Mouse (Mus musculus) kidney, adult 18-20 months (tissue): ENCODE measurements around the gene Fdxr.

Experiments used
- DNase-seq: peaks from one replicate; pipeline ENCODE4 v3.0.0; 2021

The Fdxr gene

DNA sequence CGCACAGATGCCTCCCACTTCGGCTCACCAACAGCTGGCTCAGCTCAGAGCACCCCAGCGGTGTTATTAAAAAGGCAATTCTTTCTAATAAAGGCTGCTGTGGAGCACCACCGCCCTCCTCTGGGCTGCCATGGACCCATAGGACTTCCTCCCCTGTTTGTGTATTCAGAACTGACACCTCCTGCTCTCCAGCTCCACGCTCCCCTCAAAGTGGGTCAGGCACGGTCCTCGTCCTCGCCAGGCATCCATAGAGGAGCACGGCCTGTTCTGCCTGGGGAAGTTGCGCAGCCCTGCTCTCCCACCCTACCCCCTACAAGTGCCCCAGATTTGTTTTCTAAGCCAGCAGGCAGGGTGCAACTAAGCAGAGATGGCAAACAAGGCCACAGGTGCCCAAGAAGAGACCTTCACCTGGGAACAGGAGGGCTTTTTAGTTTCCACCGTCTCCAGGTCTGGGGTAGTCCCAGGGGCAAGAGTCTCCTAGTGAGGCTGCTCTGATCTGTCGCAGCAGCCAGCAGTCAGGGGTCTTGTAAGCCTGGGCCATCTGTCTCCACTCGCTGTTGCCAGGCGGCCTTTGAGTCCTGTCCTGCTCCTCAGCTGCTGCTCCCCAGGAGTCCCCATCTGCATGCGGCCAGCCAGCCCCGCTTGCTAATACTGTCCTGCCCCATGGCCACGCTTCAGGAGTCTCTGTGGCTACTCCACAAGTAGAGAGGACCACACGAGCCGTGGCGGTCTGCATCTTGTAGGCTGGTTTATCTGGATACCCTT, 43.1 kb downstream of the Fdxr start:
- DNase-seq: no peak

DNA sequence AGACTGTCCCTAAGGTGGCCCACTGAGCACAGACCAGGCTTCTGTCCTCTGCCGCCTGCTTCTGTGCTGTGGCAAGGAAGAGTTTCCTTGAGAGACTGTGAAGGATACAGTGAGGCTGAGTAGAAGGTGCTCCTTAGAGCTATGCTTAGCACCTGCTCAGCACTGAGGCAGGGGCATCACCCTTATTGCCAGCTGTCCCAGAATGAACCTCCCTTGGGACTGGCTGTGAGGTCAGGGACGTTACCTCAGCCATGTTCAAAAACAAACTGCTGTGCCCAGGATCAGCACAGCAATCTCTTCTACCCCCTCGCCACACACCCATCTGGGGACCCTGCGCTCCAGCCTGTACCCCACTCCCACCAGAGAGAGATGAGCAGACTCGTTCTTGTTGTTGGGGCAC, 44.0 kb downstream of the Fdxr start:
- no peak for DNase-seq

DNA sequence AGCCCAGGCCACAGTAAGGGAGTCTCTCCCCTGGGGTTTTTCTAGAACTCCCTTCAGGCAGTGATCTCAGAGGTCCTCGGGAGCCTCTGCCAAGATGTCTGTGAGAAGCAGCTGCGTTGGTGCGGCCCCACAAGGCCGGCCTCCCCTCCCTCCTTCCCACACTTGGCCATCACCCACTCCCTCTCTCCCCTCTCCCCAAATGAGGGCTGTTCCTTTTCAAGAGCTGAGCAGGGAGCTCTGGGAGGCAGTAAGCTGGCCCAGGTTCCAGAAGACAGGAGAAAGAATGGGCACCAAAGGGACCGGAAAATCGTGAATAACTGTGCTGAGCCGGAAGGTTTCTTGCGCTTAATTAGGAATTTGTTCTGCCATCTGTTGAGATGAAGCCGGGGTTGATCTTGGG, 44.9 kb downstream of the Fdxr start:
- DNase-seq: no peak

GRCm38 (mm10) chr11:115231168-115231915, 45.5 kb downstream of the Fdxr start:
- peak; percentile 40 for DNase-seq

GRCm38 (mm10) chr11:115229021-115229930, 47.6 kb downstream of the Fdxr start:
- DNase-seq: no peak

GRCm38 (mm10) chr11:115228430-115228829, 48.4 kb downstream of the Fdxr start:
- no peak for DNase-seq

GRCm38 (mm10) chr11:115227640-115228039, 49.2 kb downstream of the Fdxr start:
- DNase-seq: no peak

DNA sequence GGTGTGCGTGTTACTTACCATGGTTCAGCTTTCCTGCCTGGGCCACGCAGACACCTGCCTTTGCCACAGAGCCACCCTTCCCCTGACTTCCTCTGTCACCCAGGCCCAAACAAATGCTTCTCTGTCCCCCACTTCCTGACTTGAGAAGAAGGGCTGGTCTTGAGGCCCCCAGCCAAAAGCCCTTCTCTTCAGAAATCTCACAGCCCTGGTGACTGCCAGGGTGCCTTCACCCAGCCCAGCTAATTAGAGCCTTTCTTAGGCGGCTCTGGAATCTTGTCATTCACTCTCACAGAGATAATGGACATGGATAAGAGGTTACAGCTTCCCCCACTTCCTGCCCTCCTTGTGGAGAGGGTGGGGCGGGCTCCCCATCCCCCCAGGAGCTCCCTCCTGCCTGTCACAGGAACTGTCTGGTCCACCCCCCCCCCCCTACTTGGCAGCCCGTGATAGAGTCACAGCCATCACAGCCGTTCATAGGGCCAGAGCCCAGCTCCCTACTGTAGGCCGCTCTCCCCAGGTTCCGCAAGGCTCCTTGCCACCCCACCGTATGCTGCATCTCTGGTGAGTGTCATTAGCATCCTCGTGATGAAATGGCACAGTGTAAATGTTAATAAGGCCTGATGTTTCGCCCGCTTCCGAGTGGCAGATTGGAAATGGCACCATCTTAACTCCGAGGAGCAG, 49.9 kb downstream of the Fdxr start:
- DNase-seq: no peak

DNA sequence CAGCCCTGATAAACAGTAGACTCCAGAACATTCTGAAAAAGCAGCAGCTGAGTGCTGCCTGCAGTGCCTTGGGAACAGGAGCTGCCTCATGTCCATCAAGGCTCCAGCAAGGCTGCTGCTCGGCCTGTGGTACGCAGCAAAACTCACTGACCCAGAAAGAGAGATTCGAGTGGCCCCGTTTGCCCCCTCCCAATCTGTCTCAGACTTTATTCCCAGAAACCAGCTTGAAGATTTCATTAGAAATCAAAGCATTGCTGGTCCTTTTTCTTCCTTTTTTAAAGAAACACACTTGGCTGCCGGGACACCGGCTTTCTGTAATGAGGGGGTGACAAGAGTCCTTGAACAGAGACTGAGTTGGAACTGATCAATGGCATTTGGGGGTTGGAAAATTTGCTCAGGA, 51.5 kb downstream of the Fdxr start:
- DNase-seq: no peak

- DNase-seq: peak; percentile 47
Observed at GRCm38 (mm10) chr11:115224889-115225288, 52.0 kb downstream of the Fdxr start.

- no peak for DNase-seq
Observed at GRCm38 (mm10) chr11:115223877-115224276, 53.0 kb downstream of the Fdxr start.

DNA sequence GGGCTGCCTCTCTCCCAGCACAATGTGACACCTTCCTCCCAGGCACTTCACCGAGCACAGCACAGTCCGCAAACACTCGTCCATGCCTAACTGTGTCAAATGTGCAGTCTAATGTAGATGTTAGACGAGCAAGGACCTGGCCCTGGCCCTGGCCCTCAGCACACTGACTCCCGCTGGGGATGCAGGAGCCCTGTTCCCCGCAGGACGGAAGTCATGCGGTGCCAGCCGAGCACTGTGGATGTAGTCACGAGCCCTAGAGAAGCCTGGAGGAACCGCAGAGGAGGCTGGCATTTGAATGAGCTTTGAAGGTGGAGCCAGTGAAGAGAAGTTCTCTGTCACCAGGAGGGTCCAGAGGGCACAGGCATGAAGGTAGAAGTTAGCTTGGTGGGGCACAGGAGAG, 53.4 kb downstream of the Fdxr start:
- DNase-seq: no peak

DNA sequence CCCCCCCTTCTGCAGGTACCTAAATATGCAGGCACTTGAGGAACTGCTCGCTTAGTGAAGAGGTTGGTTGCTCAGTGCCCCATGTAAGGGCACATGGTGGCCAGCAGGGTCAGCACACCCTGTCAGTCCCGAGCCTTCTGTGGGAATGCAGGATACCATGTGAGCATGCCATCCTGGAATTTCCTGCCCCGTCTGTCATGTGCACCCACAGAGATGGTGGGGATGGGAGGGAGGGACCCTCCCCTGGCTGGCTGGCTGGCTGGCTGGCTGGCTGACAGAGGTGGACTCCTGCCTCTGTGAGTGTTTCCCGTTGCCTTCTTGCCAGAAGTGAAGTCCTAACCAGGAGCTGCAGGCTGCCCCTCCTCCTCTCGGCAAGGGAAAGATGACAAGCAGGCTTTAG, 54.3 kb downstream of the Fdxr start:
- DNase-seq: no peak

- no peak for DNase-seq
Observed at GRCm38 (mm10) chr11:115222077-115222476, 54.8 kb downstream of the Fdxr start.

DNA sequence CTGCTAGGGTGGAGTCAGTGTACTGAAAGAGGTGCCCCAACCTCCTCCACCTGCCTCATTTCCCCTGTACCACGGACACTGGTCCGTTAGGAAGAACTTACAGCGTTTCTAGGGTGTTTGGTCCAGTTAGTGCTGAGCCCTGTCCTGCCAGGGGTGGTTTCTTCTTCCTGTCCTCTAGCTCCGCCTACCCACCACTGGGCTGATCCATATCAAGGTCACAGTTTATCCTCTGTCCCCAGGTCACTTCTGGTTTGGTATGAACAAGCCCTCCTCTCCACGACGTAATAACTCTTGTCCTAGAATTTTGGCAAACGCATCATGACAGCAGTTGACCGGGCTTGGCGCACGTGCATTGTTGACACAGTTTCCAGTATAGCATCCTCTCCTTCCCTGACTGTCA, 57.2 kb downstream of the Fdxr start:
- no peak for DNase-seq

GRCm38 (mm10) chr11:115219263-115219662, 57.6 kb downstream of the Fdxr start:
- DNase-seq: peak; percentile 31
